Mouse (Mus musculus) skeletal muscle tissue, adult 2 months (tissue): ENCODE data around the gene Macrod2.

Source experiments
- DNase-seq: peaks from one replicate; pipeline ENCODE4 v3.0.0-alpha.2; 2012; ENCODE audit warnings: low read depth, low spot score

Gene Macrod2

GRCm38 (mm10) chr2:141289059-141289713, 894.1 kb downstream of the Macrod2 start:
- DNase-seq, result no peak

- no peak for DNase-seq
These were observed 897.7 kb downstream of the Macrod2 start for GRCm38 (mm10) chr2:141292847-141293246.

GRCm38 (mm10) chr2:141299168-141299567, 904.1 kb downstream of the Macrod2 start:
- DNase-seq, result no peak

GRCm38 (mm10) chr2:141301030-141301429, 905.9 kb downstream of the Macrod2 start:
- DNase-seq, result no peak

- no peak for DNase-seq
These were observed 913.3 kb downstream of the Macrod2 start for GRCm38 (mm10) chr2:141308406-141308805.

GRCm38 (mm10) chr2:141312136-141312948, 917.2 kb downstream of the Macrod2 start:
- no peak for DNase-seq

- no peak for DNase-seq
These were observed 920.2 kb downstream of the Macrod2 start for GRCm38 (mm10) chr2:141315349-141315748.

GRCm38 (mm10) chr2:141323956-141324460, 928.9 kb downstream of the Macrod2 start:
- DNase-seq, result no peak

GRCm38 (mm10) chr2:141327296-141327695, 932.2 kb downstream of the Macrod2 start:
- DNase-seq, result no peak

GRCm38 (mm10) chr2:141337708-141338107, 942.6 kb downstream of the Macrod2 start:
- no peak for DNase-seq

GRCm38 (mm10) chr2:141343988-141344535, 949.0 kb downstream of the Macrod2 start:
- DNase-seq, result no peak

GRCm38 (mm10) chr2:141352623-141353022, 957.5 kb downstream of the Macrod2 start:
- no peak for DNase-seq

GRCm38 (mm10) chr2:141388632-141389031, 993.5 kb downstream of the Macrod2 start:
- no peak for DNase-seq

GRCm38 (mm10) chr2:141391229-141391628, 996.1 kb downstream of the Macrod2 start:
- no peak for DNase-seq

- no peak for DNase-seq
These were observed 999.7 kb downstream of the Macrod2 start for GRCm38 (mm10) chr2:141394806-141395205.

- DNase-seq, result no peak
These were observed 1013.7 kb downstream of the Macrod2 start for GRCm38 (mm10) chr2:141408766-141409165.

GRCm38 (mm10) chr2:141416436-141416835, 1021.3 kb downstream of the Macrod2 start:
- DNase-seq, result no peak

- DNase-seq, result no peak
These were observed 1021.9 kb downstream of the Macrod2 start for GRCm38 (mm10) chr2:141416855-141417544.

- no peak for DNase-seq
These were observed 1024.7 kb downstream of the Macrod2 start for GRCm38 (mm10) chr2:141419806-141420205.

GRCm38 (mm10) chr2:141434084-141434483, 1039.0 kb downstream of the Macrod2 start:
- DNase-seq, result no peak

- peak; percentile 13 for DNase-seq
These were observed 1039.8 kb downstream of the Macrod2 start for GRCm38 (mm10) chr2:141434731-141435570.
